Mouse (Mus musculus) embryonic fibroblast, embryonic 13.5 days (primary cell): ENCODE measurements around the gene Tmem132b.

Experiments
- CTCF ChIP-seq: IDR thresholded peaks from 2 replicates; pipeline ENCODE4 v1.5.1; 2011; ENCODE audit warnings: mild to moderate bottlenecking, control low read depth, low read length, moderate library complexity, borderline replicate concordance; ENCODE audit not compliant: insufficient read depth
- POLR2A ChIP-seq: IDR thresholded peaks from 2 replicates; pipeline ENCODE4 v1.6.1; 2011; ENCODE audit warnings: low read depth, mild to moderate bottlenecking, control low read depth, low read length, moderate library complexity

DNA sequence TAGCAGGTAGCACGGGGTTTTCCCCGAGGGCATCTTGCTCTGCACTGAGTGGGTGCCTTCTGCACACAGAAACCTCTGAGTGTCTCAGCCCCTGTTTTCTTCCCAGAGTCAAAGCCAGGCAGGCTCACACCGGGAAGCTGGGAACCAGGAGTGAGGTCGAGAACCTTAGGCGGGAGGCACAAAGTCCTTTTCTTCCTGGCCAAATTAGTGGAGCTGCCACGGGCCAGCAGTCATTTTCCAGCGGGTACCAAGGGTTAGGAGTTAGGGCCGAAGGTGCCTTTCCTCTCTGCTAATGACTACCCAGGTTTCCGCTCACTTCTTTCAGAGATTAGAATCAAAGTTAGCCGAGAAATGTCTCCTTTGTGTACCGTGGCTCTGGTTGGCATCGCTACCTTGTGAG, 75.6 kb downstream of the Tmem132b start:
- TF ChIP-seq POLR2A (no peak), CTCF (no peak)
